Mouse (Mus musculus) midbrain, embryonic 13.5 days (tissue): ENCODE measurements at regions not wholly inside any gene's neighbourhood (a gene's known extent, or its start where the extent isn't known, plus 50 kb on each side); places are given as distances from the start of the nearest gene placed in this dataset.

Source experiments
- ATAC-seq: fragments of 200-750 bp; cut with Nextera tagmentation; 2 replicates; pipeline ENCODE4 v1.8.0; 2017; ENCODE audit warnings: mild to moderate bottlenecking, moderate TSS enrichment, moderate library complexity
- H3K27ac ChIP-seq: fragments of 300-500 bp; sonication (generic); 2 replicates; pipeline ENCODE4 v1.5.1; 2015; ENCODE audit warnings: inconsistent platforms, mild to moderate bottlenecking, moderate library complexity
- H3K27me3 ChIP-seq: fragments of 300-500 bp; sonication (generic); 2 replicates; pipeline ENCODE4 v1.6.1; 2015; ENCODE audit warnings: mild to moderate bottlenecking, inconsistent platforms
- H3K36me3 ChIP-seq: fragments of 300-500 bp; sonication (generic); 2 replicates; pipeline ENCODE4 v1.6.1; 2015; ENCODE audit warnings: mild to moderate bottlenecking, inconsistent platforms
- H3K4me1 ChIP-seq: fragments of 300-500 bp; sonication (generic); replicated peaks from 2 replicates; pipeline ENCODE4 v1.6.1; 2015; ENCODE audit warnings: inconsistent platforms
- H3K4me2 ChIP-seq: fragments of 300-500 bp; sonication (generic); replicated peaks from 2 replicates; pipeline ENCODE4 v1.6.1; 2015; ENCODE audit warnings: moderate library complexity, mild to moderate bottlenecking, inconsistent platforms
- H3K4me3 ChIP-seq: fragments of 300-500 bp; sonication (generic); replicated peaks from 2 replicates; pipeline ENCODE4 v1.5.1; 2015; ENCODE audit warnings: mild to moderate bottlenecking, inconsistent platforms
- H3K9ac ChIP-seq: fragments of 300-500 bp; sonication (generic); replicated peaks from 2 replicates; pipeline ENCODE4 v1.6.1; 2015; ENCODE audit warnings: mild to moderate bottlenecking, inconsistent platforms
- H3K9me3 ChIP-seq: fragments of 300-500 bp; sonication (generic); 2 replicates; pipeline ENCODE4 v1.6.1; 2016; ENCODE audit warnings: mild to moderate bottlenecking, inconsistent platforms
- WGBS: fragments of 180-500 bp; shearing (Covaris S2); methylation state at CpG from one replicate; pipeline ENCODE4 v1.1.7; 2015; 5-methylcytosine and 5-hydroxymethylcytosine counted together

DNA sequence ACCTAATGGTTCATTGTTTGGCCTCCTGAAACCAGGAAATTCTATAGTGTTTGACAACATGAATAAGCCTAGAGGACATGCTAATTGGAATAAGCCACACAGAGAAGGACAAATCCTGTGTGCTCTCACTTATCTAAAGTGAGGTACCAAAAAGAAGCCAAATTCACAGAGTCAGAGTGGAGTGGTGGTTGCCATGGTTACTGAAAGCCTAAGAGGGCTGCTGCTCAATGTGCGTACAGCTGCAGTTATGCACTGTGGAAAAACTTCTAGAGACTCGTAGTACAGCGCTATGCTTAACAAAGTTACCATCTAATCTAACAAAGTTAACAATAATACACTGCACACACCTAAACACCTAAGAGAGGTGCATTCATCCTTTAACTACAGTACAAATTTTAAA is 171.4 kb upstream of the Ntm start:
- no peak overlapping the region for H3K27ac ChIP-seq
- peak; percentile 43; the same call in 1 of the 2 replicates for ATAC-seq

DNA sequence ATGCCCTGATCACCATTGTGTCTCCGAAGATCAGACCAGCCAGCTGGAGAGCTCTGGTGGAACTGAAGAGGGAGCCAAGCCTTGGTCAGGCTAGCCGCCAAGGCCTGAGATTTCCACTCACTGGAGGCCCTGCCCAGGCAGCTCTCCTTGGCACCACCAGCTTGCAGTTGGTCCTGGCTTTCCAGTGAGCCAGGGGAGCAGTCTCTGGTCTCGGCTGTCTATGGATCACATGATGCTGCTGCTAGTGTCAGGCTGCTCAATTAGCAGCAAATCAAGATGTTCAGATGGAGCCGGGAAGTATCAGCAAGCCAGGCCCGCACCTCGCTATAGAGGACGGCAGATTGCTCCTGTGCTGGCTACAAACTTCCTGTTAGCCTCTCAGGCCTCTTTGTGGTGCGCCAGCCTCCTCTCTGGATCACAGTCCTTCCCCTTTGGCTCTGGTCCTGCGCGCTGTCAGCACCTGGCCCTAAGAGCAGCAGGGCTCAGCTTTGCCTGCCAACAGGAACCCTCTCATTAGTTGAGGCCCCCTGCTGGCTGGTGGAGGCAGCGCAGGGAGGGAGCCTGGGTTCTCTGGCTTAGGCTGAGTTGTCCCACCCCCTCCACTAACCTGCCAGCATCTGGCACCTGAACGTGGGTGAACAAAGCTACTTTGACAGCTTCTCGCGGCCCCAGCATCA is 174.8 kb upstream of the Ntm start:
- Histone ChIP-seq H3K36me3 (no peaks in the 10 kb centered on the region), H3K4me2 (0 out of 2 replicates have a peak overlapping the region, but pooled peaks have one; percentile 12), H3K9ac (0 out of 2 replicates have a peak overlapping the region, but pooled peaks have one; percentile 14), H3K4me3 (no peak overlapping the region), H3K4me1 (peaks cover 32% of the 10 kb centered on the region), H3K27me3 (0 out of 2 replicates have a peak, but pooled peaks cover 4% of the 10 kb centered on the region), H3K27ac (no peak overlapping the region), H3K9me3 (no peaks in the 10 kb centered on the region)
- ATAC-seq = peak; percentile 76
- 25% methylated on average over 14 of the region's 14 CpGs for WGBS

More for the DNA sequence above, 171.4 kb upstream of the Ntm start:
- H3K4me3 ChIP-seq = no peak overlapping the region
- no peaks in the 10 kb centered on the region for H3K9me3 ChIP-seq
- no peak overlapping the region for H3K9ac ChIP-seq
- H3K27me3 ChIP-seq = 0 out of 2 replicates have a peak, but pooled peaks cover 4% of the 10 kb centered on the region
- H3K4me1 ChIP-seq = peaks cover 23% of the 10 kb centered on the region
- no peak overlapping the region for H3K4me2 ChIP-seq
- H3K36me3 ChIP-seq = no peaks in the 10 kb centered on the region
- WGBS = 42% methylated on average over 3 of the region's 3 CpGs

DNA sequence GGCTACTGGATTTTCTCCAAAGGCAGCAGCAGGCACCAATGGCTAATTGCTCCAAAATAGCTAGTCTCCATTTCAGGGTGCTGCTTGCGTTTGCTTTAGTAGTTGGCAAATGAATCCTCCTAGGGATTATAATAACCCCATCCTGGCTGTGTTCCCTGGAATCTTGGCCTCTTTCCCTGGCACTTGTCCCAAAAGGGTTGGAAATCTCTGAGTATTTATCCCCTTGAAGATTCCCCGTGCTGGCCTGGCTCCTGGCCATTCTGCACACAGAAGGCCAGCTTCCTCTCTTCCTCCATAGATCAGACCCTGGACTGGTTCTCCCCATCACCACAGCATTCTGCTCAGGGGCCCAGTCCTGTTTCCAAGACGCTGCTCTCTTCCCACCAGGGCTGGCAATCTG is 177.2 kb upstream of the Ntm start:
- H3K9ac ChIP-seq = no peak overlapping the region
- H3K4me2 ChIP-seq = no peak overlapping the region
- ATAC-seq = peak; percentile 69
- no peaks in the 10 kb centered on the region for H3K9me3 ChIP-seq
- peaks cover 23% of the 10 kb centered on the region for H3K4me1 ChIP-seq
- 53% methylated on average over 3 of the region's 3 CpGs for WGBS
- no peaks in the 10 kb centered on the region for H3K36me3 ChIP-seq
- H3K4me3 ChIP-seq = no peak overlapping the region
- no peak overlapping the region for H3K27ac ChIP-seq
- no peaks in the 10 kb centered on the region for H3K27me3 ChIP-seq

DNA sequence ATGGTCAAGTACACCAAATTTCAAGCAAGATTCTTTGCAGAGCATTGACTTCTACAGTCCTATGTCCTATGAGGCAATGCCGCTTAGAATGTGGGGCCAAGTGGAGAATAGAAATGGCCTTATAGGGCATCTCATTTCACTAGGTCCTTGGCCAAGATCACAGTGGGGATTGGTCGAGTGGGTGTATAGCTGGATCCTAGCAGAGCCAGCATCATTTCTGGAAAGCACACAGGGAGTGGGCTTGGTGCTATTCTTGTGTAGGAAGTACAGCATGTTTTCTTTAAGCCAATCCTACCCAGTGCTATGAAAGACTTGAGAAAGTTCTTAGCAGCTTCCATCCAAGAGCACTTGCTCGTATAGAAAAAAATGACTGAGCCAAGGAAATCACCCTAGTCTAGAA is 178.2 kb upstream of the Ntm start:
- Histone ChIP-seq H3K27ac (no peak overlapping the region), H3K4me1 (peaks cover 23% of the 10 kb centered on the region), H3K4me3 (no peak overlapping the region), H3K27me3 (no peaks in the 10 kb centered on the region), H3K9me3 (no peaks in the 10 kb centered on the region), H3K36me3 (no peaks in the 10 kb centered on the region), H3K4me2 (no peak overlapping the region), H3K9ac (no peak overlapping the region)
- ATAC-seq = no peak
- WGBS = 91% methylated on average over 3 of the region's 3 CpGs

DNA sequence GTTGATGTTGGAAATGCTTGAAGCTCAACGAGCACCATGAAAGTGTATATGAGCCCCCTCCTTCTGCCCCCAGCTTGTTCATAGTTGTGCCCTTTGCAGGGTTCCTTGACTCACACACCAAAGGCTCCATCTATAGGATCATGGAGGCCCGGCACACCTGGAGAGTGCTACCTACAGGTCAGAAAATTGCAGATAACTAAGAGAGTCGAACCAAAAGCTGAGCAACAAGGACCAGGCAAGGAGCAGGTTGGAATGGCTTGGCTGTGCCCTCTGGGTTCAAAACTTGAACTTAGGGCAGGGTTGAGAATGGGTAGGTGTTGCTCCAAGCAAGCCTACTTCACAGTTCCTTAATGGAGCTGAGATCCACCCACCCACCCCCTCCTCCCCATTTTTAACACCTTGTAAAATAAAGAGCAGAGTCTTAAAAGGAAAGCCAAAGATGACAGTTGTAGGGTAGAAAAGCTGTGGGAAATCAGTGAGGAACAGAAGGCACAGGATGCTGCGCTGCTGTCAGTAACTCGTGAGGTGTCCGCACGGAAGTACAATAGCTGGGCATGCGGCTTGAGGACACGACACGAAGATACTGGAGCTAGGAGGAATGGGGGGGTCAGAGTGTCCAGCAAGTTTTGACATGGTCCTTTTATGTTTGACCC is 180.0 kb upstream of the Ntm start:
- Histone ChIP-seq H3K9me3 (no peaks in the 10 kb centered on the region), H3K27ac (no peak overlapping the region), H3K9ac (no peak overlapping the region), H3K27me3 (no peaks in the 10 kb centered on the region), H3K4me1 (peaks cover 14% of the 10 kb centered on the region), H3K4me2 (no peak overlapping the region), H3K4me3 (no peak overlapping the region), H3K36me3 (no peaks in the 10 kb centered on the region)
- ATAC-seq = no peak
- WGBS = 90% methylated on average over 10 of the region's 10 CpGs

DNA sequence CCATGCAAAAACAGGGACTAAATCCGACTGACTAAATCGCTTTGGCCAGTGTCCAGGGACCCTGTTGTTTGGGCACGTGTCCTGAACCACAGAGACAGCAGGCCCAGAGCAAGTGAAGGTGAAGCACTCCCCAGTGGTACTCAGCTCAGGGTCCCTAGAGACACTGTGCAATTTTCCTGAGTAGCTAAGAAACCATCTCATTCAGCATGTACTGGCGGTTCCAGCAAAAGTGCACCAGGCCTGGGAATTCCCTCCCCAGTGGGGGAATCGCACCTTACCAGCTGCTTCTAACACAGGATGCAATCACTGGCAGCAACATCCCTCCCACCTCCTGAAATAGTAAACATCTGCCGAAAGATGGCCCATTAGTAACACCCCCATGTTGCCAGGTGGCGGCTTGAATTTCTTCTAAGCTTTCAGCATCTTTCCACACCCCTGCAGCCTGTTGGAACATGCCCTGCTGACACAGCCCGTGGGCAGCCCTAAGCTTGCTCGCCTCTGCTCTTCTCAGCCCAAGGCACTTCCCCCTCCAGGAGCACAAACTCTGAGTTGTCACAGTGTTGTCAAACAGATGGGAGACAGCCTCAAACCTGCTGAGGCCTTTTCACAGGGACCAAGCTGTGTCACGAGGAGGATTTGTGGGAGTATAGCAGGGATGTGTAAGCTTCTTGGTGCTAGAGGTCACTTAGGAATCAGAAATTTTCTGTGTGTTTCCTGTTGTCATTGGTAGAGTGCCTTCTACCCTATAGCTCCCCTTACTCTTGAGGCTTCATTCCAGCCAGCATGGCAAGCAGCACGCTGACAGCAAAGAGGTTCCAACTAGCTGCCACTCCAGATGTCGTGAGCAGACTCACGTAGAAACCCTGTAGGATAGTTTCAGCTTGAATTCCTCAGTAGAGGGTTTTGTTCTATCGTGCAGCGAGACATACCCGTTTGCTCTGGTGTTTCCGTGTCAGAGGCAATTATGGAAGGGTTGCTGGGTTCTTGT is 186.8 kb upstream of the Ntm start:
- H3K4me2 ChIP-seq = no peak overlapping the region
- H3K9ac ChIP-seq = no peak overlapping the region
- H3K27ac ChIP-seq = no peak overlapping the region
- no peak overlapping the region for H3K4me3 ChIP-seq
- no peaks in the 10 kb centered on the region for H3K36me3 ChIP-seq
- 63% methylated on average over 17 of the region's 17 CpGs for WGBS
- H3K27me3 ChIP-seq = no peaks in the 10 kb centered on the region
- no peaks in the 10 kb centered on the region for H3K9me3 ChIP-seq
- 0 out of 2 replicates have a peak, but pooled peaks have one; percentile 24 for ATAC-seq
- 0 out of 2 replicates have a peak, but pooled peaks cover 9% of the 10 kb centered on the region for H3K4me1 ChIP-seq

DNA sequence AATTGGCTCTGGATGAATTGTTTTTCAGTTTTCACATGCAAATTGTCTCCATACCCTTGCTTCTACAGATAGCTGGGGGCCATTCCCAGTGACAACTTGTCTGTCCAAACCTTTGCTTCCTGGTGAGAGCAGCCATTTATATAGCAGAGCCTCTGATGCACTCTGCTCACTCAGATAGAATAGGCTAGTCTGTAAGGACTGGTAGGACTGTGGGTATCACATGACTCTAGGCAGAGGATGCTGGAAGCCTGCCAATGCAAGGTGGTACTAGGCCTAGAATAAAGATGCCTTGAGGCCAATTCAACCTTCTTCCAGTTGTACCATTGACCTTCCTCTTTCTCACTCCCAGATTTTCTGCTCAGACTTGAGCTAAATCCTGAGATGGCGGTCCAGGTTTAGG is 188.2 kb upstream of the Ntm start:
- Histone ChIP-seq H3K36me3 (no peaks in the 10 kb centered on the region), H3K27me3 (no peaks in the 10 kb centered on the region), H3K27ac (no peak overlapping the region), H3K9me3 (no peaks in the 10 kb centered on the region), H3K9ac (no peak overlapping the region), H3K4me3 (no peak overlapping the region), H3K4me1 (0 out of 2 replicates have a peak, but pooled peaks cover 9% of the 10 kb centered on the region), H3K4me2 (no peak overlapping the region)
- no peak for ATAC-seq
- 97% methylated on average over 1 of the region's 1 CpGs for WGBS

DNA sequence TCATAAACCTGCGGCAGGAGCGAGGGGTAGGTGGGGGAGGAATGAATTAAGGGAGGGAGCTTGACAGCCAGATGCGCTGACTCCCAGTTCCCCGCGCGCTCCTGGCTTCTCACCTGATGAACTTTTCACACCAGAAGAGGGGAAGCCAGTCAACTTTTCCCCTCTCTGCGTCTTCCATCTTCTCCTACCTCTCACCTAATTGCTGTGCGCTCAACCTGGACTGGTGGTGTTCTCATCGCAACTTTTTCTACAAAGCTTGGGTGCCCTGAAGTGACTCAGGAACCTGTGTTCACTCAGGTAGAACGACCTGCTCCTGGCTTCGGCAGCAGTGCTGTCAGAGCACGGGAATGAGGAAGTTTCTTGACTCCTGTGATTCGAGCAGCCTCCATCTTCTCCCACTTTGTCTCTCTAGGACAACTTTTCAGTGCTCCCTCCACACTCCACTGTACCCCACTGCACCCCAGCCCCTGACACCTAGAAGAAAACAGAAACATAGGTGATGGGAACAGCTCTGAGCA is 203.4 kb upstream of the Ntm start:
- Histone ChIP-seq H3K27ac (no peak overlapping the region), H3K4me3 (no peak overlapping the region), H3K9me3 (no peaks in the 10 kb centered on the region), H3K36me3 (no peaks in the 10 kb centered on the region), H3K4me1 (peaks cover 7% of the 10 kb centered on the region), H3K27me3 (no peaks in the 10 kb centered on the region), H3K9ac (no peak overlapping the region), H3K4me2 (no peak overlapping the region)
- ATAC-seq = no peak
- 89% methylated on average over 13 of the region's 13 CpGs for WGBS

DNA sequence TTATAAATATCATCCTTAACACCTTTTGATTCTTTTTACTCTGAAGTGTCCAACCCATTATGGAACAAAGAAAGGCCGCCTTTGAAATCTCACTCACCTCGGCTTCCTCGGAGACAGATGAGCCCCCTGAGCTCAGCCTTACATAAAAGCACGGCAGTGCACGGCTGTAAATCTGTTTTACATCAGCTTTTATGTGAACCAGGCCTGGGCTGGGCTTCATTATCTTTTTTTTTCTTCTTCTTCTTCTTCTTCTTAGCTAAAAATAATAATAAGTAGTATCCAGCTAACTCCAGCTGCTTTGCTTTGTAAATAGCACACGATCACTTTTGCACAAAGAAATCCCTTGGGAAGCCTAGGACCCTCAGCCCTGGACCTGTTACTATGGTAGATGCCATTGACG is 204.3 kb upstream of the Ntm start:
- Histone ChIP-seq H3K4me1 (peaks cover 7% of the 10 kb centered on the region), H3K9ac (no peak overlapping the region), H3K9me3 (no peaks in the 10 kb centered on the region), H3K27me3 (no peaks in the 10 kb centered on the region), H3K4me3 (no peak overlapping the region), H3K4me2 (no peak overlapping the region), H3K36me3 (no peaks in the 10 kb centered on the region), H3K27ac (no peak overlapping the region; the same call in 1 of the 2 replicates)
- 17% methylated on average over 7 of the region's 7 CpGs for WGBS
- no peak for ATAC-seq

DNA sequence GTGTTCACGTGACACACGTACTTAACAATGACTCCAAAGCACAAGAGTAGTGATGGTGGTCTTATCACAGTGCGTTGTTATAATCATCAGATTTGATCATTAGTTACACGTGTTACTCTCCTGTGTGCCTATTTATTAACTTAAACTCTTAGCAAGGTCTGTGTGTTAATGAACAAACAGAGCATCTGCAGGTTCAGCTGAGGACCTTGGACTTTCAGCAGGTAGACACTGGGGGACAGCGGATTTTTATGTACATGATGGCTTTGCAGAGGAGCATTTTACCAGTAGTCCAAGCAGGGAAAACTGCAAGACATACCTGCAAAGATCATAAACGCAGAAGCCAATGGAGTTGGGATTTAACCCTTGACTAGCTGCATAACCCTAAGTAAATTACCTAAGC is 211.7 kb upstream of the Ntm start:
- H3K36me3 ChIP-seq = no peaks in the 10 kb centered on the region
- H3K27me3 ChIP-seq = no peaks in the 10 kb centered on the region
- no peak overlapping the region for H3K4me3 ChIP-seq
- WGBS = 90% methylated on average over 6 of the region's 6 CpGs
- H3K4me2 ChIP-seq = no peak overlapping the region
- H3K27ac ChIP-seq = no peak overlapping the region
- no peaks in the 10 kb centered on the region for H3K9me3 ChIP-seq
- no peaks in the 10 kb centered on the region for H3K4me1 ChIP-seq
- no peak for ATAC-seq
- no peak overlapping the region for H3K9ac ChIP-seq

DNA sequence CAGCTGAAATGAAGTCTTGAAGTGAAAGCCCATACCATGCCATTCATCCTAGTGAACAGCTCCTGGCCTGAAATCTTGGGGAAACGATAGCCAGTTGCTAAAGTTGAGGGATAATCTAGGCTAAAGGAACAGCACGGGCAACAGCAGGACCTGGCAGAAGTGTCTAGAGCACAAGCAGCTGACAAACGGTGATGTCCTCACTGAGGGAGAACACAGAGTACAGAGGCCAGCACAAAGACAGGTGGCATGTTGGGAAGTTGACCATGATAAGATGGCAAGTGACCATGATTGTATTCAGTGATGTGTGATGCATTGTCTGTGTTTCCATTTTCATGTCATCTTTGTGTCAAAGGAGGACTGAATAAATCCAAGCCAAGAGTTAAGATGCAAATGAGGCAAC is 212.4 kb upstream of the Ntm start:
- Histone ChIP-seq H3K4me3 (no peak overlapping the region), H3K27ac (no peak overlapping the region), H3K36me3 (no peaks in the 10 kb centered on the region), H3K9ac (no peak overlapping the region), H3K4me2 (no peak overlapping the region), H3K27me3 (no peaks in the 10 kb centered on the region), H3K4me1 (no peaks in the 10 kb centered on the region), H3K9me3 (no peaks in the 10 kb centered on the region)
- ATAC-seq = no peak
- WGBS = 81% methylated on average over 3 of the region's 3 CpGs
